Mouse (Mus musculus): ENCODE results near the gene Lzts3.
"Not testable (repeated sequence)": the region's sequence is repeated elsewhere in the genome, so short reads cannot be mapped to it uniquely, and the experiment has no call there.

Lzts3 gene

GRCm38 (mm10) chr2:130642684-130643369 is at the start of gene Lzts3:
TSS of gene Lzts3 (minus strand) at chr2:130642803.
- DNase-seq = peak; percentile 98 to 99

GRCm38 (mm10) chr2:130689011-130689410 is 46.4 kb upstream of the Lzts3 start:
- DNase-seq = no peak

GRCm38 (mm10) chr2:130685426-130685825 is 42.8 kb upstream of the Lzts3 start:
- DNase-seq = no peak

- DNase-seq = no peak
Measured at GRCm38 (mm10) chr2:130681531-130681930, 38.9 kb upstream of the Lzts3 start.

GRCm38 (mm10) chr2:130679899-130680298 is 37.3 kb upstream of the Lzts3 start:
- DNase-seq = no peak

- no peak for DNase-seq
Measured at GRCm38 (mm10) chr2:130679154-130679553, 36.6 kb upstream of the Lzts3 start.

GRCm38 (mm10) chr2:130677211-130677610 is 34.6 kb upstream of the Lzts3 start:
- no peak for DNase-seq

GRCm38 (mm10) chr2:130667559-130667958 is 25.0 kb upstream of the Lzts3 start, which contains the start of gene Itpa:
TSS of gene Itpa (plus strand) at chr2:130667610.
- peak; percentile 91 to 93 for DNase-seq

- peak; percentile 94 to 96 for DNase-seq
Measured at GRCm38 (mm10) chr2:130664102-130664701, 21.6 kb upstream of the Lzts3 start, which contains the start of gene Ddrgk1. TSS of gene Ddrgk1 (minus strand) at chr2:130664659.

- DNase-seq = no peak
Measured at GRCm38 (mm10) chr2:130663342-130663741, 20.7 kb upstream of the Lzts3 start.

GRCm38 (mm10) chr2:130658530-130658929 is 15.9 kb upstream of the Lzts3 start:
- DNase-seq = no peak

GRCm38 (mm10) chr2:130657541-130657940 is 14.9 kb upstream of the Lzts3 start:
- DNase-seq = no peak

GRCm38 (mm10) chr2:130656536-130656935 is 13.9 kb upstream of the Lzts3 start:
- DNase-seq = no peak

GRCm38 (mm10) chr2:130655660-130656339 is 13.2 kb upstream of the Lzts3 start:
- no peak for DNase-seq

- DNase-seq = no peak
Measured at GRCm38 (mm10) chr2:130653760-130654159, 11.2 kb upstream of the Lzts3 start.

- no peak for DNase-seq
Measured at GRCm38 (mm10) chr2:130653303-130653702, 10.7 kb upstream of the Lzts3 start.

- DNase-seq = not testable (repeated sequence)
Measured at GRCm38 (mm10) chr2:130649028-130649427, 6.4 kb upstream of the Lzts3 start.

GRCm38 (mm10) chr2:130645198-130645597 is 2.6 kb upstream of the Lzts3 start:
- DNase-seq = no peak

- DNase-seq = no peak
Measured at GRCm38 (mm10) chr2:130642197-130642660, 374 bp downstream of the Lzts3 start.

GRCm38 (mm10) chr2:130641351-130642025 is 1.1 kb downstream of the Lzts3 start:
- DNase-seq = peak in 1 of 2 experiments; percentile 48

GRCm38 (mm10) chr2:130639276-130639675 is 3.3 kb downstream of the Lzts3 start:
- DNase-seq = peak in 1 of 2 experiments; percentile 27

GRCm38 (mm10) chr2:130638101-130638611 is 4.4 kb downstream of the Lzts3 start:
- peak in 1 of 2 experiments; percentile 41 for DNase-seq

GRCm38 (mm10) chr2:130635847-130636246 is 6.8 kb downstream of the Lzts3 start:
- peak; percentile 34 to 62 for DNase-seq

Measured in cerebellum, postnatal 10 days (tissue).